Mouse (Mus musculus) cerebellum, adult 9-11 months (tissue): Measurements from ENCODE around the gene Tas2r134.

ENCODE experiments used
- DNase-seq: peaks from one replicate; pipeline ENCODE4 v3.0.0; 2022

Tas2r134 gene

DNA sequence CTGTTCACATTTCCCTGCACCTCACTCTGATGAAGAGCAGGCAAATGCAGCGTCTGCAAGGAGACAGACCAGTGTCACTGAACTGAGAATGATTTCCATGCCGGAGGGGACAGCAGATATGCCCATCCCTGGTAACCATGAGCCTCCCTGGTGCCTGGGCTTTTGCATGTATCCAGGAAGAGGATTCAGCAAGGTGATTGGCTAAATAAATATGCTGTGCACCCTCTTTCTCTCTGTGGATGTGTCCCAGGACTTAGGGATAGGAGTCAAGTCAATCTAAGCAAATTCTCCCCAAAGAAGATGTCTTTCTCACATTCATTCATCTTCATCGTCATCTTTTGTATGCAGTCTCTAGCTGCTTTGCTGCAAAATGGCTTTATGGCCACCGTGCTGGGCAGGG is at the start of gene Tas2r134:
Gene Tas2r134 (plus strand): TSS at position 301 of the 400 bp plus-strand sequence.
- DNase-seq, result no peak

DNA sequence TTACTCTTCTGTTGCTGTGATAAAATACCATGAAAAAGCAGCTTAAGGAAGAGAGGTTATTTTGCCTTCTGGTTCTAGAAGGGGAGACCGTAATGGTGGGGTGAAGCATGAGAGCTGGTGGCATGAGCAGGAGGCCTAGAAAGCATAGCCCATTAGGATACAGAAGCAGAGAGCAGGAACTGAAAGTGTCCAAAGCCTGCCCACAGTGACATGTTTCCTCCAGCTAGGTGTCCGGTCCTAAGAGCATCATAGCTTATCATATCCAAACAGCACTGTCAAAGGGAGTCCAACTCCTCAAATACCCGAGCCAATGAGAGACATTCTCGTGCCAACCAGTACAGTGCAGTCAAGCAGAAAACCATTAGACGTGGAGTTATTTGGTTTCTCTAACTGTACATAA is 47.5 kb upstream of the Tas2r134 start:
- no peak for DNase-seq

DNA sequence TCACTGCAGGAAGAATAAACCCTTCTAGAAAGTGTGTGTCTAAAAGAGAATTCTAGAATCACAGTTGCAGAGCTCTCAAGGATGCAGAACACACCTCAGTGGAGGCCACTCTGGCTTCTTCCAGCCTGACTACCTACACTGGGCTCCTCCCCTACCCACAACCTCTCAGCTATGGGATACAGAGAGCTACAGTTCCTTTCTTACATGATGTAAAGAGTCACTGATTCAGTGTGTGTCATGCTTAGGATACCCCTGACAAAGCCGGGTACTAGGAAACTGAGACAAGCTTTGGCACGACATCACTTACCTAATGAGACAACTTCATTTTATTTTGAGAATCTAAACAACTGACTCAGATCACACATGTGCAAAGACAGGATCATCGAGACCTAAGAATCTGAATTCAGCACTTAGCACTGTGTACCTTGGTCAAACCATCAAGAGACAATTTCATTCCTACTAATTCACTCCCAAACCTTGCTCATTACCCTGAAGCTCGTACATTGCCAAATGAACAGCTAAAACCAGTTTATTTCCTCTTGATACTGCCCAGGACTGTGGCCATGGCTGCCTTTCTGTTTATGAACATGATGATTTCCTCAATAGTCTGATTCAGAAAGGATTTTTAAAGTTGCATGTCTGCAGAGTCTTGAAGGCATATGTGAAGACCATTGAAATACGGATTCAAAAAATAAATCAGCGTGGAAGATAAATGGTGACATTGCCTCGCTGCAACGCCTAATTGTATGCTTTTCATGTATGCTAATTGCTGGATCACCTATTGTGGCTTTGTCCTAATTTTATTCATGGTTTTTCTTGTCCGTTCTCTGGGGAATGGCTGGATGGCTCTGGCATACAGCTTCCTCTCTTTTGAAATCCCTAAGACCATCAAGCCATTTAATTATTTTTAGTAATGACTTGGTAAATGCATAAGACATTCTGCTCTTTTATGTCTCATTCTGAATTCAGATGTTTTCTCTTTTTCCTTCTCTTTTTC is 43.0 kb upstream of the Tas2r134 start:
- no peak for DNase-seq

DNA sequence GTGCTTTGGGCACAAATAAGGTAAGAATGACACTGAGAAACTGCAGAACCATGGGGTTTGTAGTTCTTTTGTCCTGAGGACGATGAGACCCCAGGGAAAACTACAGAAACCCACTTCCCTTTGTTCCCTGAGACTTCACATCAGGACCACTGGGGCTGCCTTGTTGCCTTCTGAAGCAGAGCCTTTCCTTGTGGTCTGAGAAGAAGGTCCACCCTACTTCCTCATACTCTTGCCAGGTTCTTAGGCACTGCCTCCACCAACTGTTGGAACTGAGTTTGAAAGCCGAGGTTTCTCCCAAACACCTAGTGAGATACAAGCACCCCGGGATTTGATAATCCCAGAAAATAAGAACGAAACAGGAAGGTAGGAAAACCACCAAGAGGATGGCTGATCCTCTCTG is 39.0 kb upstream of the Tas2r134 start:
- DNase-seq, result no peak

DNA sequence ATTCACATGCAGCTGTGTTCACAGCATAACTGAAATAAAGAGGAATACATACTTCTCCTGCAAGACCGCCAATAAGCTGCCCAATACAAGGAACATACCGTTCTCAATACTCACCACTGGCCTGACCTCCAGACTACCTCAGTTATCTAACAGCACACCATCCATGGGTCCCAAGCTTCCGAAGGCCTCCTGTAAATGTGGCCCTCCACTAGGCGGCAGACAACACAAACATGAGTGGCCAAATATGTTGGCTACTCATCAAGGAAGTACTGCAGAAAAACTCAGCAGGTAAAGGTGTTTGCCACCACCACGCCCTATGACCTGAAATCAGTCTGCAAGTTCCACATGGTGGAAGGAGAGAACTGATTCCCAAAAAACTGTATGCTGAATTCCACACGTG is 38.4 kb upstream of the Tas2r134 start:
- DNase-seq, result no peak

DNA sequence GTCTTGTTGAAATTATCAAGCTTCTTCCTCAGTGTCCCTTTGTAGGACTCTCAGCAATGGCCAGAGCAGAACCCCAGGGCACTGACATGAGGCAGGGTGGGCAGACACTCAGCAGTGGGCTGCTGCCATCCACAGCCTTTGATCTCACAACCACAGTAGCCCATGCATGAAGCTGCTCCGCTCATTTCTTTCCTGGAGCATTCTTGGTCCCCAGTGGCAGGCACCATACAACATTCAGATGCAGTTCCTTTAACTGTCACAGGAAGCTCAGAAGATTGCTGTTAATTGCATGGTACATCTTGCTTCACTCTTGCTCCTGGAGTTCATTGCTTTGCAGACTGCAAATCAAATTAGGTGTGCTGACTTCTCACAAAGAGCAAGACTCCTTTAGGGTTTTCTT is 37.7 kb upstream of the Tas2r134 start:
- DNase-seq, result no peak

DNA sequence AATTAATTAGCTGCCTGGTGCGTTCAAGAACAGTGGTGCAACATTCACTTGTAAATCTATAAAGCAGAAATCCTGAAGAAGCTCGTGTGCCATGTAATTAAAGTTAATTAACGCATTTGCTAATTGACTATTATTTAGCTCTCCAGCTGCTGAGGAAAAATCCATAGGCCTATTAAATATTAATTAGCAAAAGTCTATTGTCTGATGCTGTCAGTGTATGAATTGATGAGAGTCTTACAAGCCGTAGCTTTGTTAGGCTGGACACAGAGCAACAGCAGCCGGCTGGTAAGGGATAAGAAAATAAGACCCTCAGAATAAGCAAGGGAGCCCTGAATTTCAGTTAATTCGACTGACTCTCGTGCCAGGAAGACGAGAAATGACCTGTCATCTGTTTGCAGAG is 37.0 kb upstream of the Tas2r134 start:
- no peak for DNase-seq

DNA sequence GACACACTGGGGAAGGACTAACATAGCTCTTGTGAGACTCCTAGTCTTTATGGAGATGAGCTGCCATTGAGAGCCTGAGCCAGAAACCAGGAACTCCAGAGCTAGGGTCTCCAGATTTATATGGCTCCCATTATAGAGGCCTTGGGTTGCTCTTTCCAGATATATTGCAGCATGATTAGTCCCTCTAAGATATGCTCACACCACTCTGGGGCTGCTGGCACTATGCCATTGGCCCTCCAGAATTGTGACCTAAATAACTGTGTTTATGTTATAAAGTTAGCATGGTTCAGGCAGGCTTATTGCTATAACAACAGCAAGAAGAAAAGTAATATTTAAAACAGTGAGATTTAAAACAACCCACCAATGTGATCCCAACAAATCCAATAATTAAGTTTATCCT is 35.2 kb upstream of the Tas2r134 start:
- no peak for DNase-seq

DNA sequence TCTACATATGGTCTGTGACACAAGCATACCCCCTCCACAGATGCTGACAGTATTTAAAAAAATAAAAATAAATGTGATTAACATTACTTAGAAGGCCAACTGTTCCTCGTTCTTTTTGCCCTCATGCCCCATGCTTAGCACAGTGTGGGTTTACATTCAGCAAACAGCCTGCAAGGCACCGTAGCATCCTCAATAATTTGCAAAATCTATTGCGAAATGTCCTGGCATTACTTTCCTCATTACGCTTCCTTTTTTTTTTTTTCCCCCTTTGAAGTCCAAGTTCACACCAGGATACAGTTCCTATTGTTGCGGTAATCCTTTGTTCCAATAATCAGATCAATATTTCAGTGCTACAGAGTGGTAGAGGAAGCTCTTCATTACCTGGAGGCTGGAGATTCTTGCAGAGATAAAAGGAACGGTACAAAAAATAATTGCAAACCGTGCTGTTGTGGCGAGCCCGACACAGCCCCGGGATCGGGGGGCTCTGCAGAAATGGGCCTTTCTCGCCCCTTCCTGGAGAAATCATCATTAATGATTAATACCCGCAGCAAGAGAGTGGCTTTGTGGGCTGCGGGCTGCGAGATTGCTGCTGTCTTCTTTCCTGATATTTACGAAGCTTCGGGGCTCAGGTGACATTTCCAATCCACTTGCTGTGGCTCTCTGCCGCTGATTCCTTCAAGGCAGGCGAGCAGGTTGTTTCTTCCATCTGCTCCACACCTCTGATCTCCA is 27.7 kb upstream of the Tas2r134 start:
- no peak for DNase-seq

DNA sequence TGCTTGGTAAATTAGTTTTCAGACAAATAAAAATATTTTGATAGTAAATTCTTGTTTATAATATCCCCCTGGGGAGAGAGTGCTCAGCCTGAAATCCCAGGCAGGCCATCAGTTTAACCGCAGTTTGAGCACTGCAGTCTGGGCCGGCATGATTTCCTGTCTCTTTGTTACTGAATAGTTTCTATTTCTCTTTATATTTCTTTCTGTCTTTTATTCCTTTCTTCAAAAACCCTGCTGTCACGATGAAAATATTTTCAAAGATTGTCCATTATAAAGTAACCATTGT is 27.2 kb upstream of the Tas2r134 start:
- DNase-seq, result no peak

DNA sequence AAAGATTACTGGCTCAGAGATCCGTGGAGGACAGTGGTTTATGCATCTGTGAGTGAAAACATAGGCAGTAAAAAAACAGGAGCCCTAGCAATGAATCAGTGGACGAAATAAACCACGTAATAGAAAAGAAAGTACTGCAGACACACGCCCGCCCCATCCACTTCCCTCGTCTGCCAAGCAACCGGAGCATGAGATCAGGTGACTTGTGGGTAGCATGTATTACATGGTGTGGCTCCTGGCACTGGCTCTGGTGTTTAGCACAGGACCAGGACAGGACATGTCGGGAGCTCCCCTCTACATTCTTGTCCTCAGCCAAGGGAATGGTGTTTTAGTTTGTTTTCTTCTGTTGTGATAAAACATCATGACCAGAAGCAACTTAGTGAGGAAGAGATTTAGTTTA is 26.4 kb upstream of the Tas2r134 start:
- DNase-seq, result no peak

DNA sequence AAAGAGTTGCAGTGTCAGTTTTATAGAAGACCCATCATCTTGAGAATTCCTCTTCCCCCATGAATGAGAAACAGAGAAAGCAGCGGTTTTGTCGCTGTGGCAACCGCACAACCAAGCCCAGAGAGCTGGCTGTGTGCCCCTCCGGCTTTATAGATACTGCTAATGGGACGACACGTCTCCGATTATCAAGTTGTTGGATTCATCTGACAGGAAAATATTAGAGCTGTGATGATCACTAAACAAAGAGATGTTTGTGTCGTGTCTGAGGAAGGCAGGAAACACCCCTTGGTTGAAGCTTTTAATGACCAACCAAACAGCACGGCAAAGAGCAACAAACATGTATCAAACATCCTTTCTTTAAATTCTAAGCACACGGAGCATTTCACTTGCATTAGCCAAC is 17.0 kb upstream of the Tas2r134 start:
- DNase-seq, result no peak

DNA sequence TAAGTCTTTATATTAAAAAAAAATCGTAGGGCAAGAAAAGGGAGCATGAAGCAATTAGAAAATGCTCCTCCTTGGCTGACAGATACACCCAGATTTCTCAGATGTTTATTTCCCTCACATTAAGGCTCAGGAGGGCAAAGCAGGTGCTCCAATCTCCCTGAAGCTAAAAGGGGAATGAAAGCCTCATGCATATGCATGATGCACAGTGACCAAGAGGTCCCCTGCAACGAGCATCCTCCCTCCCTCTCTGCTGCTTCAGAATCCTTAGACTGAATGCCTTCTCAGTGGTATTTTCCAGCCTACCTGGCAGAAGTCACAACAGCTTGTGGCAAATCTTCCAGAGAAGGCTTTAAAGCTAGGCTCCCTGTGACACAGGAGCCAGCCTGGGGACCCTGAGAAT is 16.4 kb upstream of the Tas2r134 start:
- DNase-seq, result no peak

DNA sequence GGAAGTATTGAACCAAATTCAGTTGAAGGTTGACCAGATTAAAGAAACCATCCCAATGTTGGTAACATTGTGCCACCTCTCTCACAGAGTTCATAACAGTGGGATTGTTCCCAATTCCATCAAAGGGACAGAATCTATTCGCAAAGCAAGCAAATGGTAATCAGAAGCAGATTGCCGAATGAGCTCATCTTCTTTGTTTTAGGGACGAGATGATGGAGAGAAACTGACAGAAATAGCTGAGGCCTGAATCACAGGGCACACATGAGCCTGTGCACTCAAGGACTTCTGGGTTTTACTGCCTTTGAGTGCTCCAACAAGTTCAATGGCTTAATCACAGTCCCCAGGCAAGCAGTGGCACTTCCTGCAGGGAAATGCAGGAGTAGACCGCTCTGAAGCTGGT is 13.6 kb upstream of the Tas2r134 start:
- DNase-seq, result no peak

DNA sequence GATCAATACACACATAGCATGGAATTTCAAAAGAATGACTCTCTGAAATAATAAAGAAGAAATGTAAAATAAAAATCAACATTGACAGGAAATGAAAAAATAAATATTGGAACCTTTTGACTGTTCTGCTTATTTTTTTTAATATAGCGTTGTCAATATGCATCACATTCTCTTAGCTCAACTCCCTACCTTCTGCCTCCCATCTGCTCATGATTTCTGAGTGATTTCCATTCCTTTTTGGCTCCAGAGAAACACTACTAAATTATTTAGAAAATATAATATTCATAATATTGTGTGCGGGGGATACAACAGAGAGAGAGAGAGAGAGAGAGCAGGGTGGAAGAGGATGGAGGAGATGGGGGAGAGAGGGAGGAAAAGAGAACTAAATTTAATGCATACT is 5.4 kb upstream of the Tas2r134 start:
- no peak for DNase-seq

DNA sequence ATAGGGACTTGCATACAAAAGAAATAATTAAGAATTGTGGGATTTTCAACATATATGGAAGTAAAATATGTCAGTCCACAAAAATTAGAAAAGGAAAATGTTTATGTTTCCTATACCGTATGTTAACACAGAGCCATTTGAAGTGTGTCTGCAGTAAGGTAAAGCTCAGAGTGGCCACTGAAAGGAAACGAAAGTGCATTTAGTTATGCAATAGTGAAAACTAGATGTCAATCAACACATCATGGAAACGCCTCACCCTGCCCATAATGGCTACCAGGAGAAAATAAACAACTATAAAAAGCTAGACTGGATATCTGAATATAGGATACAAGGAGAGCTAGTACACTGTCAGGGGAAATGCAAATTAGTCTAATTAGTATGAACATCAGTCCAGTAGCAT is 1.3 kb upstream of the Tas2r134 start:
- no peak for DNase-seq

DNA sequence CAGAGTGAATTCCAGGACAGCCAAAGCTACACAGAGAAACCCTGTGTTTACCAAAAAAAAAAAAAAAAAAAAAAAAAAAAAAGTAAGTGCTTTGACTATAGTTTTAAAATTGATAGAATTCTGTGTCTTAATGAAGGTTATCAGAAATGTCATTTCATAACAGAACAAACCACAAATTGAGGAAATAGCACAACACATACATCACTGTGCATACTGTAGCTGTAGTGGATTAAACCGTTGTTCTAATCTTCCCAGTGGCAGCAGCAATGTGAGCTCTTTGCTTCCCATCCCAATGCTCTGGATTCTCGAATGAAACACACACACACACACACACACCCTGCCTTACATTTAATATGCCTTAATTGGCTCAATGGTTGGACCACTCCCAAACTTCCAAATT is 4.1 kb downstream of the Tas2r134 start:
- DNase-seq, result no peak

DNA sequence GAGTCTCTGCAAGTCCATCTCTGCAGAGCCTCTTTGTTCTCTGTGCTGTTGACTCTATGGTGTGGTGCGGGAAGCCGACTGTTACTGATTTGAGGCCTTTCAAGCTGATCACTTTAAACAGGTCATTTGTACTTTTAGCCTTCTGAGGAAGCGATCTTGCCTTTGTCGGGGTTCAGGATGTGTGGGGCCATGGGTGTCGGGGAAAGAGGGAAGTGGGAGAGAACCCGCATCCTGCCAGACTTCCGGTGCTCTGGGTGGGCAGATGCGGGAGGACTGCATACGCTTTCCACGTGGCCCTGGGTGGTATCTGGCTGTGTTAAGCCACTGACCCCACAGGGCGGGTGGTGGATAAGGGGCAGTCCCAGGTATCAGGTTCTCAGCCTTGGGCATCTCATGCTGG is 10.4 kb downstream of the Tas2r134 start:
- DNase-seq, result no peak

DNA sequence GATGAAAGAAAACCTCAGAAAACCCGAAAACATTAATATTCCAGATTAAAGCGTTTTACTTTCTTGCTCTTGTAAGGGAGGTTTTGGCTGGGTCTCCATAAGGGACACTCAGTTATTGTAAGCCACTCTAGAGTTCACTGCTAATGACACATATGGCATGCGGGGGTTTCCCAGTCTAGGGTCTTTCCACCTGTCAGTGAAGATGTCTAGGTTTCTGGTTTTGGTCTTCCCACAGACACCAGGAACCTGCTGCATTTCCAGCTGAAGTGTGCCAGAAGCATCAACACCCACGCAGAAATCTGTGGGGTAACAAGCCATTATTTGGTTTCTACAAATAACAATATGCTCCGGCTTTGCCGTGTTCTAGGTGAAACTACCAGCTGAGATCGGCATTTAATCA is 14.3 kb downstream of the Tas2r134 start:
- no peak for DNase-seq

DNA sequence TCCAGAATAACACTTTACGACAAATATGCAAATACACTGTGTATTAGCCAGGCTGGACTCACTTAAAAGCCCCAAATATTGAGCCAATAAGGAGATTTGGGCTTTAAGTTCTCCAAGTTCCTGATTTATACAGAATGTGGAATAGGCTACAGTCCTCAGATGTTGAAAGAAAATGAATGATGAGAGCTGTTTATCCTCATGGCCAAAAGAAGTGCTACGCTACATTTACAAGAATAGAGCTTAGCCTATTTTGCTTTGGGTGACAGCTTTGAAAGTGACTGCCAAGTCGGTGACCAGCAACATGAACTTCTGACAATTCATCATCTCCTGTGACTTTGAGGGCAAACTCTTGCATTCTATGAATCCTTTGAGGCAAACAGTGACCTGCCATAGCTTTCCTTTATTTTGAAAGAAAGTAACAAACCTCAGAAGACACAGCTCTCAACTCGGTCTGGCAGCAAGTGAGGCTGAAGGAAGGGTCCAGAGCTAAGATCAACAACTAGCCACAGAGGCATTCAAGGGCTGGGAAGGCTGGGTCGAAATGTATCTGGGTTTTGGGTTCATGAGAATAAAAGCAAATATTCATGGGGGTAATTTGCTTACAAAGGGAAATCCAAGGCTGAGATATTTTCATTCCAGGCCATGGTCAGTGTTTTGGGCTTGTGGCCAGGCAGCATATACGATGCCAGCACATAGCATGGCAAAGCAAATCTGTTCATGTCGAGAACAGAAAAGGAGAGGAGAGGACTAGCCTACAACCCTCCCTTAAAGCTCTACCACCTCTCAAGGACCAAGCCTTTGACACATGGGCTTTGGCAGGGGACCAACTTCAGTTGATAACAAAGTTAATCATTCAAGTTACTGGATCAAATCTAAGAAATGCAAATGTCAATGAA is 16.2 kb downstream of the Tas2r134 start:
- no peak for DNase-seq

DNA sequence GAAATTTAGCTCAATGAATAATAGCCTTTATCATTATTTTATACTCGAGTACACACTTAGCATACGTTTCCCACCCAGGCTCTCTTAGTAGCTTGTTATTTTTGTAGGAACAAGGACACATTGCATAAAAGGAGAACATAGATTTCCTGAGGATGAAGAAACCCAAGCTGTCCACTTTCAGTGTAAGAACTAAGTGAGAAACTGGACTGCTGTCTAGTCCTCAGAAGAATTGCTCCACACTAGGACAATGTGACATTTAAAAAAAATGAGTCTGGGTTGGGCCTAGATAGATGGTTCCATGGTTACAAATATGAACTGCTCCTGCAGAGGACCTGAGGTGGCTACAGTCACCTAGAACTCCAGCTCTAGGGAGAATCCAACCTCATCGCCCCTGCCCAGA is 20.7 kb downstream of the Tas2r134 start:
- DNase-seq, result no peak

DNA sequence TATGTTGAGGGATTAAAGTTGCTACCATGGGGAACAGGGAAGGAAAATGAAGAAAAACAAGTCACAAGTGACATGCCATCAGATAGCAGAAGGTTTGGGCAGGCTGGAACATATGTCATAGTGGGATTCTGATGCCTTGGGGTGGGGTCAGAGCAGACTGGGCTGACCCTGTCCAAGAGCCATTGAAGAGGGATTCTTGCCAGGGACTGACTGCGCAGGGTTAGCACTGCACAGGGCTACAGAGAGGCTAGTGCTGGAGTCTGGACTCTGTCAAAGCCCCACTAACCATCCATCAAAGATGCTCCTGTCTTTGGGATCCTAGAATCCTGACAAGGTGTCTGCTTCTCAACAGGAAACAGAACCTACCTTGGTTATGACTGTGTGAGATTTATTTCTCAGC is 22.6 kb downstream of the Tas2r134 start:
- DNase-seq, result no peak

DNA sequence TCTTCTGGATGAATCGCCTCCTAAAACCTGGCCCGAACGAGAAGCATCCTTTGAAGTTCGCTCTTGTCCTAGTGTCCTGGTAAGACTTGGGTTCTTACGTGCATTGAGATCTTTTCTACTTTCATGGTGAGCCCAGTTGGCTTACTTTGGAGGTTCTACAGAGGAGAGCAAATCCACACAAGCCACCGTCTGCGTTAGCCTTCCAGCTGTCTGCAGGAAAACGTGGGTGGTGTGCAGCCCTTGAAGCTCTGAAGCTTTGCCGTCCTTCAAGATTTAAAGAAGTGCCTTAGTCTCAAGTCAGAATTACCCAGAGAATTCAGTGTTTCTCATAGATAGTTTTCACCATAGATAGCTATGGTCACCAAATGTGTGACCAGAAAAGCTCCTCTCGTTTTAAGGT is 24.8 kb downstream of the Tas2r134 start:
- DNase-seq, result no peak

DNA sequence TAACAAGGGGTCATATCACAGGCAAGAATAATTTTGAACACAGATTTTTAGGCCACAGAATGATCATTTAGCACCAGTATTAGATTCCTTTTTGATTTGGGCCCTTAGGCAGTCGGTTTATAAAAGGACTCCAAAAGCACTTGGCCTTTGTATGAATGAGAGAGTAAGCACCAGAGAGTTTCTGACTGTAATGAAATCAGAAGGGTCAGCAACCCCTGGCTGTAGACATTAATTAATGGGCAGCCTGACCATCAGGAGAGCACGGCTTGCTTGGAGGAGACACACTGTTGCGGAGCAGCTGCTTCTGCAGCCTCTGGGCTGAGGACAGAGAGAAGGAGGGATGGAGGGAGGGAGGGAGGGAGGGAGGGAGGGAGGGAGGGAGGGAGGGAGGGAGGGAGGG is 30.4 kb downstream of the Tas2r134 start:
- DNase-seq, result no peak
